Mouse (Mus musculus) midbrain, embryonic 15.5 days (tissue): ENCODE data around the gene Fau. TPM values are rescaled to one million over a fixed set of nuclear protein-coding genes. Genes with fewer than 3 reads are reported as not detected.
A peak's percentile ranks its signal among the peaks of the same experiment; 100 is the strongest.
"Not testable (repeated sequence)": the region's sequence is repeated elsewhere in the genome, so short reads cannot be mapped to it uniquely, and the experiment has no call there.

Experiments used
- ATAC-seq: fragments of 200-750 bp; cut with Nextera tagmentation; replicated peaks from 2 replicates; pipeline ENCODE4 v1.8.0; 2017; ENCODE audit warnings: moderate TSS enrichment
- H3K27ac ChIP-seq: fragments of 300-500 bp; sonication (generic); 2 replicates; pipeline ENCODE4 v1.5.1; 2015; ENCODE audit warnings: mild to moderate bottlenecking, inconsistent platforms
- H3K27me3 ChIP-seq: fragments of 300-500 bp; sonication (generic); replicated peaks from 2 replicates; pipeline ENCODE4 v1.6.1; 2015; ENCODE audit warnings: inconsistent platforms
- H3K36me3 ChIP-seq: fragments of 300-500 bp; sonication (generic); replicated peaks from 2 replicates; pipeline ENCODE4 v1.6.1; 2015; ENCODE audit warnings: inconsistent platforms
- H3K4me1 ChIP-seq: fragments of 300-500 bp; sonication (generic); 2 replicates; pipeline ENCODE4 v1.6.1; 2015; ENCODE audit warnings: inconsistent platforms
- H3K4me2 ChIP-seq: fragments of 300-500 bp; sonication (generic); 2 replicates; pipeline ENCODE4 v1.6.1; 2015; ENCODE audit warnings: inconsistent platforms, mild to moderate bottlenecking, moderate library complexity
- H3K4me3 ChIP-seq: fragments of 300-500 bp; sonication (generic); 2 replicates; pipeline ENCODE4 v1.5.1; 2015; ENCODE audit warnings: mild to moderate bottlenecking, inconsistent platforms
- H3K9ac ChIP-seq: fragments of 300-500 bp; sonication (generic); 2 replicates; pipeline ENCODE4 v1.6.1; 2015; ENCODE audit warnings: mild to moderate bottlenecking, inconsistent platforms
- H3K9me3 ChIP-seq: fragments of 300-500 bp; sonication (generic); 2 replicates; pipeline ENCODE4 v1.6.1; 2016; ENCODE audit warnings: inconsistent platforms
- WGBS: fragments of 180-500 bp; shearing (Covaris S2); methylation state at CpG from one replicate; pipeline ENCODE4 v1.1.7; 2015; ENCODE audit warnings: mixed read lengths; 5-methylcytosine and 5-hydroxymethylcytosine counted together
- polyA plus RNA-seq: library from polyadenylated mRNA; unstranded; fragments of >200 nt; fragmentation: Nextera tagmentation; extraction: Ambion mirVana; gene quantifications from 2 replicates; pipeline ENCODE4 v1.2.1, GENCODE M21; 2015

Gene Fau
- polyA plus RNA-seq, 1 experiment from 2014 or later = 483 TPM

DNA sequence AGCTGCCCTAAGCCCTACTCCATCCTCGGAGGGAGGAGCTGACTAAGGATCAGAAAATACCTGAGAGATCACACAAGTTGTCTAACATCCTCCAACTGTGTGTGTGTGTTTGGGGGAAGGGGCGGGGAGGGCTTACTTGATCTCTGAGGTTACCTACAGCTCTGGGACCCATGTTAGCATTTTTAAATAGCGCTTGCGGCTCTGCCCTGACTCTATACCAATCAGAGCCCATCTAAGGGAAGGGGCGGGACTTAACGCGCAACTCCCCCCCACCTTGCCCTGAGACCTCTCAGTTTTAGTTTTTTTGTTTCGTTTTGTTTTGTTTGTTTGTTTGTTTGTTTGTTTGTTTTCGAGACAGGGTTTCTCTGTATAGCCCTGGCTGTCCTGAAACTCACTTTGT, 28.2 kb upstream of the Fau start:
- Histone ChIP-seq H3K4me1 (no peaks in the 10 kb centered on the region), H3K9me3 (no peaks in the 10 kb centered on the region), H3K27me3 (no peaks in the 10 kb centered on the region), H3K9ac (no peak overlapping the region), H3K27ac (no peak overlapping the region), H3K4me2 (no peak overlapping the region), H3K4me3 (no peak overlapping the region), H3K36me3 (no peaks in the 10 kb centered on the region)
- no peak for ATAC-seq
- 76% methylated on average over 9 of the region's 9 CpGs for whole genome bisulfite sequencing

DNA sequence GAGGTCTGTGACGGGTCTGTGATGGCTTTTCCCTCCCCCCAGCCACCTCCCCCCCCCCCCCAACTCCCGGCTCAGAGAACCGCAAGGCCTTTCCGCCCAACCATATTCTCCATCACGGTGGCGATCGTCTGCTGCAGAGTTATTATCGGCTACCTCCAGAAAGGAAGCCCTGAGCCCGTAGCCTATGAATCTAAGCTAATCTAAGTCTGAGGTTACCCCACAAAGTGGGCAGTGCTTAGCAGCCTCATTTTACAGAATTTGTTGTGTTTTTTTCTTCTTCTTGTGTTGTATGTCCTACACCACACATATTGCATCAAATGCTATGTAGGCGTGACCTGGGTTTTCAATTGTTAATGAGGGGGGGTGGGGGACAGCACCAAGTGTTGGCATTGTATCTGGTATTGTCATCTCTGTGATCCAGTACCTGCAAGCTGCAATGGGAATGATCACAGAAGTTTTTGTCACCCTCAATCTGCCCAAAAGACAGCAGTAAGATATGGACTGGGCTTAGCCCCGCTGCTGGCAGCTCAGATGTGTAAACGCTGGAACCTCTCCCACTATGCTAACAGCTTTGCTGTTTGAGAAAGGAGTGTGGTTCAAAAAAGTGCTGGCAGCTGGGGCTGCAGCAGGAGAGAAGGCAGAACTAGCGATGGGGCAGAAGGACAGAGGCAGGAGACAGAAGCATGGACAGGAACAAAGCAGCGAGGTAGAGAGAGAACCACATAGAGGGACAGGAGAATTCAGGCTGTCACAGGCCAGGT, 26.9 kb upstream of the Fau start:
- Histone ChIP-seq H3K9me3 (no peaks in the 10 kb centered on the region), H3K36me3 (no peaks in the 10 kb centered on the region), H3K4me2 (no peak overlapping the region), H3K27me3 (no peaks in the 10 kb centered on the region), H3K27ac (no peak overlapping the region), H3K9ac (no peak overlapping the region), H3K4me1 (no peaks in the 10 kb centered on the region), H3K4me3 (no peak overlapping the region)
- WGBS = 77% methylated on average over 14 of the region's 14 CpGs
- no peak for ATAC-seq

DNA sequence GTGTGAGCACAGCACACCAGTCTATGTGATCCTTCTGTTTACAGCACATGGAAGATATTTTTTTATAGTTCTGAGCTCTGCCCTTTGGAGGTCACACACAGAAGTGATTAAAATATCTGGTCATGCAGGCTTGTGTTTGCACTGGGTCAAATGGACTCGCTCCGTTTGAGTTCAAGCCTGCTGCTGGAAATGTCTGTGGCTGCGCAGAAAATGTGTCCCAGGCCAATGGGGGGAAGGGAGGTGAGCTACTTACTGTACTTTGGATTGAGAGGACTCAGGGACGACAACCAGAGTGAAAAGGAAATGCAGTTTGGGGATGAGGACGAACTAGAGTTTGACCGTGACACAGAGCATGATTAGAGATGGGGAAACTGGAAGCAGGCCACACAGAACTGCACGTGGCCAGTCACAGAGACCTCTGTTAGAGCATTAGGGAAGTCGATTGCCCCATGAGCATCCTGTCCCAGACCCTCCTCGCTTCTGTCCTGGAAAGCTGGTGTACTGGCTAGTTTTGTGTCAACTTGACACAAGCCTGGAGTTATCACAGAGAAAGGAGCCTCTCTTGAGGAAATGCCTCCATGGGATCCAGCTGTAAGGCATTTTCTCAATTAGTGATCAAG, 21.6 kb upstream of the Fau start:
- no peaks in the 10 kb centered on the region for H3K9me3 ChIP-seq
- H3K9ac ChIP-seq = no peak overlapping the region
- H3K36me3 ChIP-seq = no peaks in the 10 kb centered on the region
- no peak overlapping the region for H3K4me2 ChIP-seq
- no peaks in the 10 kb centered on the region for H3K27me3 ChIP-seq
- WGBS = 82% methylated on average over 9 of the region's 9 CpGs
- H3K4me1 ChIP-seq = no peaks in the 10 kb centered on the region
- no peak for ATAC-seq
- H3K4me3 ChIP-seq = no peak overlapping the region
- no peak overlapping the region for H3K27ac ChIP-seq

DNA sequence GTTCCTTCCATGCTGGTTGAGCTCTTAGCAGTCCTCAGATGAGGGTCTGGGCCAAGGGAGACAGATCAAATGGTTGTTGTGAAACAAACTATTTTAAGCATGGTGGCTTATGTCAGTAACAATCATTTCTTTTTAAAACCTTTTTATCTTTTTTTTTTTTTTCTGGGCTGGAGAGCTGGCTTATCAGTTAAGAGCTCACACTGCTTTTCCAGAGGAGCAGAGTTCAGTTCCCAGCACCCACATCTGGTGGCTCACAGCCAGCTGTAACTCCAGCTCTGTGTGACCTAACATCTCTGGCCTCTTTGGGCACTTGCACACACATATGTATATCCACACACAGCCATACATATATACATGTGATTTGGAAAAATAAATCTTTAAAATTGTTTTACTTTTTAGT, 19.9 kb upstream of the Fau start:
- no peaks in the 10 kb centered on the region for H3K36me3 ChIP-seq
- no peak overlapping the region for H3K9ac ChIP-seq
- H3K4me3 ChIP-seq = no peak overlapping the region
- no peaks in the 10 kb centered on the region for H3K27me3 ChIP-seq
- H3K27ac ChIP-seq = no peak overlapping the region
- no peak overlapping the region for H3K4me2 ChIP-seq
- H3K9me3 ChIP-seq = no peaks in the 10 kb centered on the region
- no peak for ATAC-seq
- H3K4me1 ChIP-seq = no peaks in the 10 kb centered on the region

DNA sequence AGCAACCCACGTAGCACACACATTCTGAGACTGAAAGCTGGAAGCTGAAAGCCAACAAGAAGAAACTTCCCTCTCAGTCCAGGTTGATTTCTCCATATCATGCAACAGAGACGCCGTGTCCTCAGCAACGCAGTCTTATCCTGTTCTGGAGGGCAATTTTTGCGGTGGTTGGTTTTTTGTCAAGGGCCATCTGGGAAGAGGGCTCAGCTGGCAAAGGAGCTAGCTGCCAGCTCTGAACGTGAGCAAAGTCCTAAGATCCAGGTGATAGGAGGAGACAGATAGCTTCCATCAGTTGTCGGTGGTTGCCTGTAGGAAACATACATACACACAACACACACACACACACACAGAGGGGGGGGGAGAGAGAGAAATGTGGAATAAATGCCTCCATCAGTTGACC, 19.3 kb upstream of the Fau start:
- no peaks in the 10 kb centered on the region for H3K9me3 ChIP-seq
- H3K4me3 ChIP-seq = no peak overlapping the region
- no peak overlapping the region for H3K4me2 ChIP-seq
- no peaks in the 10 kb centered on the region for H3K27me3 ChIP-seq
- 79% methylated on average over 7 of the region's 7 CpGs for WGBS
- H3K27ac ChIP-seq = no peak overlapping the region
- no peak for ATAC-seq
- H3K9ac ChIP-seq = no peak overlapping the region
- H3K36me3 ChIP-seq = no peaks in the 10 kb centered on the region
- no peaks in the 10 kb centered on the region for H3K4me1 ChIP-seq

DNA sequence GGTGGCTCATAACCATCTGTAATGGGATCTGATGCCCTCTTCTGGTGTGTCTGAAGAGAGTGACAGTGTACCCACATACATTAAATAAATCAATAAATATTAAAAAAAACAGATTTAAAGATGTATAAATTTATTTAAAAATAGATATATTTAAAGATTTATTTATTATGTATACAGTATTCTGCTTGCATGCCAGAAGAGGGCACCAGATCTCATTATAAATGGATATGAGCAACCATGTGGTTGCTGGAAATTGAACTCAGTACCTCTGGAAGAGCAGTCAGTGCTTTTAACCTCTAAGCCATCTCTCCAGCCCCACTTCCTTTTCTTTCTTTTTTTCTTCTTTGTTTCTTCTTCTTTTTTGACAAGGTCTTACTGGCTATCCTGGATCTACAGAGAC, 17.6 kb upstream of the Fau start:
- Histone ChIP-seq H3K9me3 (no peaks in the 10 kb centered on the region), H3K9ac (no peak overlapping the region)

DNA sequence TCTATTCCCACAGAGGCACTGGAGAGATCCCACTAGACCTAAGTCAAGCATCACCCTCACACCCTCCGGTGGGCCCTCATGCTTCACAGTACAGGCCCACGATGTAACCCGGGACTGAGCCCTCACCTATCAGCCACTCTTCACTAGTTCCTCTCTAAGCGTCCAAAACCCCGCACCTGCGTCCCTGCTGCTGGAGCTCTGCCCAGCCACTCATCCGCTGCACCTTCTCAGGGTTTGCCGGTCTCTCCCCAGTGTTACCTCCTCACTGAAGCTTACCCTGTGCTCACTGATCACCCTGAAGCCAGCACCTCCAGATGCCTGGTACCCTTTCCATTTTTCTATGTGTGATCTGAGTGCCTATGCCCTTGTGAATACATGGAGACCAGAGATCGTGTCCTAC, 15.4 kb upstream of the Fau start:
- H3K27ac ChIP-seq = no peak overlapping the region
- 76% methylated on average over 9 of the region's 9 CpGs for WGBS
- H3K4me2 ChIP-seq = no peak overlapping the region
- H3K36me3 ChIP-seq = no peaks in the 10 kb centered on the region
- no peak overlapping the region for H3K9ac ChIP-seq
- ATAC-seq = no peak
- no peak overlapping the region for H3K4me3 ChIP-seq
- no peaks in the 10 kb centered on the region for H3K9me3 ChIP-seq
- H3K4me1 ChIP-seq = peaks cover 12% of the 10 kb centered on the region
- H3K27me3 ChIP-seq = no peaks in the 10 kb centered on the region

More for the DNA sequence above, 17.6 kb upstream of the Fau start:
- H3K27me3 ChIP-seq = no peaks in the 10 kb centered on the region
- no peaks in the 10 kb centered on the region for H3K36me3 ChIP-seq
- ATAC-seq = no peak
- no peak overlapping the region for H3K27ac ChIP-seq
- H3K4me3 ChIP-seq = no peak overlapping the region
- H3K4me1 ChIP-seq = peaks cover 4% of the 10 kb centered on the region
- no peak overlapping the region for H3K4me2 ChIP-seq

DNA sequence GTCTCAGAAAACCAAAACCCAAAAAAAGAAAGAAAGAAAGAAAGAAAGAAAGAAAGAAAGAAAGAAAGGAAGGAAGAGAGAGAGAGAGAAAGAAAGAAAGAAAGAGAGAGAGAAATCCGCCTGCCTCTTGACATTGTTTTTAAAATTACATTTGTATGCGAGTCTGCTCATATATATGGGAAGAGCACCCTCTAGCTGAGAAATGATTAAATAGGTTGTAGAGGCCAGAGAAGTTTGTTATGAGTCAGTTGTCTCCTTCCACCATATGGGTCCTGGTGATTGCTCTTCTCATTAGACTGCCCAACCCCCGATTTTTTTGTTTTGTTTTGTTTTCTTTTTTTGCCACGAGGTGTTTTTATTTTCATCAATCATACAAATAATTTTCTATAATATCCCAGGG, 13.5 kb upstream of the Fau start:
- H3K9ac ChIP-seq, H3K27ac ChIP-seq, H3K27me3 ChIP-seq, ATAC-seq, H3K4me2 ChIP-seq, H3K9me3 ChIP-seq, H3K36me3 ChIP-seq, H3K4me3 ChIP-seq: not testable (repeated sequence)
- H3K4me1 ChIP-seq = peaks cover 29% of the 10 kb centered on the region
- 59% methylated on average over 4 of the region's 4 CpGs for WGBS

DNA sequence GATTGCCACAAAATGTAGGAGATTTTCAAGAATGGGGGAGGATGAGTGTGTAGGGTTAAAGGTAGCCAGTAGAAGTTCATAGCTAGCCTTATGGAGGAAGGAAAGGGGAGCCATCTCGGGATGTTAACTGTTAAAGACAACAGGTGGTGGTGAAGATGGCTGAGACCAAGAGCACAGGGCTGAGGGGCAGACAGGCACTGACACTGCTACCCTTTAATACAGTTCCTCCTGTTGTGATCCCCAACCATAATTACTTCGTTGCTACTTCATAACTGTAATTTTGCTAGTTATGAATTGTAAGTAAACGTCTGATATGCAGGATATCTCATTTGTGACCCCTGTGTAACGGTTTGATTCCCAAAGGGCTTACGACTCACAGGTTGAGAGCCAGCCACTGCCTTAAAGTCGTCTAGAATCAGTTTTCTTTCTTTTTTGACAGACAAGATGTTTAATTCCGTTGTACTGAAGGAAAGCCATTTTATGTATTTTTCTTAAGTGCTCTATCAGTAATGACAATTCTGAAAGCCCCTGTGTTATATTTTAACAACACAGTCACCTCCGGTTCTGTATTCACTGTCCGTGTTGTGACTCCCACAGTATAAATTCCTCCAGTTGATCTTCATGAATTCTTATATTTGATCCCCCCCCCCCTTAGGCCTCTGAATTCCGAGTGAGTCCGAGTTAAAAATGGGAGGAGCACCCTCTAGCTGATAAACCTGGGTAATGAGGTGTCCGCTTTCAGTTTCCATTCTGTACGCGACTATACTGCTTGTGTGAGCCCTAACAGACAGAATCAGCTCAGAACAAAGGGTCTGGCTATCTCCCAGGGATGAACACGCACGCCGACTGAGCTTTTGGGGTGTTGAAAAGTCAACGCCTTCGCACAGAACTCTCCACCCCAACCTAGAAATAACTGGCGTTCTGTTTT, 12.0 kb upstream of the Fau start:
- peak; percentile 62 for ATAC-seq
- H3K36me3 ChIP-seq = peaks cover 24% of the 10 kb centered on the region
- peaks cover 31% of the 10 kb centered on the region for H3K4me1 ChIP-seq
- H3K27ac ChIP-seq = peak overlapping the region; percentile 99
- peak overlapping the region; percentile 76 for H3K9ac ChIP-seq
- H3K4me2 ChIP-seq = peak overlapping the region; percentile 84
- WGBS = 20% methylated on average over 20 of the region's 20 CpGs
- H3K4me3 ChIP-seq = peak overlapping the region; percentile 94
- no peaks in the 10 kb centered on the region for H3K27me3 ChIP-seq
- H3K9me3 ChIP-seq = no peaks in the 10 kb centered on the region

DNA sequence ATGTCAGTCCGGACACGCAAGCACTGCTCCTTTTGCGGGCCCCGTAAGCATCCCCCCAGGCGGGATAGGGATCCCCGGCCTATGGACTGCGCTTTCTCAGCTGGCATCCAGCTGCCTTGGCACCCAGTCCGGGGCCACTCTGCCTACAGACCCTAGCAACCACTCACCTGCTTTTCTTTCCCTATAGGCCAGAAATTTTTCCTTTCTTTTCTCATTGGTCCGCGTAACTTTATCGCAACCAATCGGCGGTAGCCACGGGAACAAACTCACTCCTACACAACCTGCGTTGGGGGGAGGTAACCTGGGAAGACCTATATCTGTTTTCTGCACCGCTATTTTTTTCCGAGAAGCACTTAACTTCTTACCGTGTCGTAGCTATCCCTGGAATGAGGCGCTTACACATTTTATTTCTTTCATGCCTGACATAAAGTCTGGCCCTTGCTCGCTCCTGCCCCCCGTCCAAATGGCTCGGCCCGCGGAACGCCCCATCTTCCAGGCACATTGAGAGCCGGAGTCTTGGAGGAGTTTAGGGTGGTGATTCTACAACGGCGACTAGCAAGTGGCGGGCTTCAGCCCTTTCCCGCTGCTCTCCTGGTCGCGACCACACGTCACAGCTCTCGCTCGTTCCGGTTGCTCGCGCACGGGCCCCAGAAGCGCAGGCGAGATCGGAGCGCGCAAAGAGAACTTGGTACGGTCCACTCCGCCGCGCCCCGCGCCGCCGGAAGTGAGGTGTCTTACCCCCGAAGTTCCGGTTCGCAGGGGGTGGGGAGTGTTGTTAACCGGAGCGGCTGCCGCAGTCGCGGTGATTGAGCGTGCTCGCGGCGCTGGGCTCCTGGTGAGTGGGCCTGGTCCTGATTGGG, 11.1 kb upstream of the Fau start, which contains the start of gene Syvn1:
Gene Syvn1 (plus strand): TSS at position 283 of the 860 bp plus-strand sequence.
- Histone ChIP-seq H3K27ac (peak within 1 kb of the TSS; percentile 99), H3K4me1 (peaks cover 31% of the 10 kb centered on the region), H3K9ac (peak within 1 kb of the TSS; percentile 79), H3K27me3 (no peaks in the 10 kb centered on the region), H3K4me2 (peak within 1 kb of the TSS; percentile 84), H3K4me3 (peak within 1 kb of the TSS; percentile 94), H3K36me3 (peaks cover 33% of the 10 kb centered on the region), H3K9me3 (no peaks in the 10 kb centered on the region)
- WGBS = under 1% methylated on average over 65 of the region's 65 CpGs
- ATAC-seq = peak; percentile 94

DNA sequence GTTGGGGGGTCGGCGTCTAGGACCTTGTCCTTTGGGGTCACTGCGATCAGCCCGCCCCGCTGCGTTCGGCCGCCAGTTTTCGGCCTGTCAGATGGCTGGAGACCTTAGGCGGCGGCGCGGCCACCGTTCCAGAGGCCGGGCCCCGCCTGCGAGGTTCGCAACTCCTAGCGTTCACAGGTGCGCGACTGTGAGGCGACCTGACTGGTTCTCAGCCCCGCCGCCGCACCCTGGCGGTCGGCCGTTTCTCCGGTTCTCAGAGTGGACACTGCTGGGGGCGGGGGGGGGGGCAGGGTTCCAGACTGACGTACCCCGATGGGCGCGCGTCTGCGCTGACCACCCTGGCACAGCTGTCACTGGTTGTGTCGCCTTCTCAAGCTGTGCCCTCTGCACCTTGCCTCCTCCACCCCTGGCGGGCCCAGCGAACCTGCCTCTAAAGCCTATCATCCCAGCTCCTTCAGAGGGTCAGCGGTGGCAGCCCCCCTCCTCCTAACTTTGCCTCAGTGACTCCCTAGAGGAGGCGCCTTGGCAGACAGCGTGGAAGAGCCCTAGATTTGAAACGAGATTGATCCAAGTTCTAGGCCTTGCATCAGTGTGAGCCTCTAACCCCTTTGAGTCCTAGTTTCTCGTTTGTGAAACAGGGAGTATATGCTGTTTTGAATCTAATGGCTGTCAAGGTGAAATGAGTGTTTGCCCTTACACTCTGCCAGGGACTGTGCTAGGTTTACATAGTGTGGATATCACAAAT, 10.3 kb upstream of the Fau start:
- ATAC-seq = peak; percentile 12; the same call in 1 of the 2 replicates
- Histone ChIP-seq H3K4me3 (peak overlapping the region; percentile 94), H3K4me2 (peak overlapping the region; percentile 84), H3K9ac (peak overlapping the region; percentile 79), H3K27me3 (no peaks in the 10 kb centered on the region), H3K4me1 (peaks cover 31% of the 10 kb centered on the region), H3K36me3 (peaks cover 41% of the 10 kb centered on the region), H3K27ac (peak overlapping the region; percentile 99), H3K9me3 (no peaks in the 10 kb centered on the region)
- 2% methylated on average over 37 of the region's 44 CpGs for WGBS
